Mouse (Mus musculus) bone marrow macrophage, adult 2 months (primary cell): ENCODE measurements around the gene Chst15.

Experiments
- CTCF ChIP-seq: IDR thresholded peaks from 2 replicates; pipeline ENCODE4 v1.5.1; 2012; ENCODE audit warnings: low read depth, mild to moderate bottlenecking, low read length, moderate library complexity
- POLR2A ChIP-seq: IDR thresholded peaks from 2 replicates; pipeline ENCODE4 v1.6.1; 2012; ENCODE audit warnings: mild to moderate bottlenecking, low read depth, low read length, borderline replicate concordance

GRCm38 (mm10) chr7:132282576-132282975, 34.5 kb downstream of the Chst15 start:
- TF ChIP-seq CTCF (no peak), POLR2A (no peak)
